8 mouse cellular contexts compared by ENCODE assay signal in genomic region chr16:38137296-38137695, GRCm38 (mm10). TPM values are rescaled to one million over a fixed set of nuclear protein-coding genes. Genes with fewer than 3 reads are reported as not detected.
DNase-seq lines count a peak whose midpoint lies in the region; ATAC-seq lines count a peak whose summit lies in the region.

No protein-coding gene starts in this region.

- peak; percentile 61 for DNase-seq in embryo, embryonic 10 days (ENCODE audit: low spot score)
- no peak for DNase-seq in embryo, embryonic 9.5 days (ENCODE audit: extremely low spot score)
- peak; percentile 27 for DNase-seq in neural tube, embryonic 11.5 days (ENCODE audit: low spot score)
- no peak for DNase-seq in neural tube, embryonic 10.5 days (ENCODE audit: extremely low spot score, low spot score)
- DNase-seq in embryonic facial prominence, embryonic 10.5 days (ENCODE audit: low spot score), result peak; percentile 46
- peak; percentile 54 for DNase-seq in limb, embryonic 11.5 days (ENCODE audit: low spot score)
- peak; percentile 50 for DNase-seq in retina, postnatal 1 day
- DNase-seq in layer of hippocampus, adult 9-11 months, result no peak

- H3K27me3 ChIP-seq in neural tube, embryonic 11.5 days (ENCODE audit: control insufficient read depth, insufficient read depth, low read length), result no peaks in the 10 kb centered on the region
- no peaks in the 10 kb centered on the region for H3K27me3 ChIP-seq in embryonic facial prominence, embryonic 10.5 days (replicated peaks; ENCODE audit: low read depth, poor library complexity, severe bottlenecking)
- H3K27me3 ChIP-seq in limb, embryonic 11.5 days (ENCODE audit: control insufficient read depth, insufficient read depth, low read length), result no peaks in the 10 kb centered on the region

- WGBS in neural tube, embryonic 11.5 days, result 35% methylated on average over 5 of the region's 5 CpGs
- WGBS in embryonic facial prominence, embryonic 10.5 days, result 34% methylated on average over 5 of the region's 5 CpGs
- 32% methylated on average over 5 of the region's 5 CpGs for WGBS in limb, embryonic 11.5 days

- no peak for ATAC-seq in neural tube, embryonic 11.5 days (ENCODE audit: insufficient read depth, low FRiP score, low TSS enrichment)
- ATAC-seq in limb, embryonic 11.5 days (ENCODE audit: insufficient number of reproducible peaks, low FRiP score, low TSS enrichment, low read depth), result no peak

- H3K4me2 ChIP-seq in neural tube, embryonic 11.5 days (ENCODE audit: low read depth), result no peak overlapping the region
- no peak overlapping the region for H3K4me2 ChIP-seq in limb, embryonic 11.5 days (ENCODE audit: low read depth, severe bottlenecking)

- no peaks in the 10 kb centered on the region for H3K9me3 ChIP-seq in neural tube, embryonic 11.5 days (ENCODE audit: control insufficient read depth, low read length)
- no peaks in the 10 kb centered on the region for H3K9me3 ChIP-seq in embryonic facial prominence, embryonic 10.5 days
- H3K9me3 ChIP-seq in limb, embryonic 11.5 days (ENCODE audit: control insufficient read depth, low read length), result no peaks in the 10 kb centered on the region; the same call in 1 of the 2 replicates

- peaks cover 5% of the 10 kb centered on the region; the same call in 1 of the 2 replicates for H3K4me1 ChIP-seq in neural tube, embryonic 11.5 days (ENCODE audit: control insufficient read depth, insufficient read depth, low read length)
- peaks cover 26% of the 10 kb centered on the region for H3K4me1 ChIP-seq in embryonic facial prominence, embryonic 10.5 days
- H3K4me1 ChIP-seq in limb, embryonic 11.5 days (ENCODE audit: control insufficient read depth, insufficient read depth, low read length), result peaks cover 7% of the 10 kb centered on the region; the same call in 1 of the 2 replicates

- H3K9ac ChIP-seq in neural tube, embryonic 11.5 days (ENCODE audit: low read length), result no peak overlapping the region
- no peak overlapping the region for H3K9ac ChIP-seq in limb, embryonic 11.5 days (ENCODE audit: low read length)

- H3K27ac ChIP-seq in neural tube, embryonic 11.5 days (ENCODE audit: low read depth, low read length), result no peak overlapping the region
- no peak overlapping the region for H3K27ac ChIP-seq in embryonic facial prominence, embryonic 10.5 days (replicated peaks)
- no peak overlapping the region for H3K27ac ChIP-seq in limb, embryonic 11.5 days (replicated peaks; ENCODE audit: low read depth, low read length)

- H3K36me3 ChIP-seq in neural tube, embryonic 11.5 days (ENCODE audit: control insufficient read depth, insufficient read depth, low read length), result no peaks in the 10 kb centered on the region
- peaks cover 4% of the 10 kb centered on the region for H3K36me3 ChIP-seq in embryonic facial prominence, embryonic 10.5 days (replicated peaks)
- H3K36me3 ChIP-seq in limb, embryonic 11.5 days (ENCODE audit: control insufficient read depth, insufficient read depth, low read length), result no peaks in the 10 kb centered on the region

- no peak overlapping the region for H3K4me3 ChIP-seq in neural tube, embryonic 11.5 days (ENCODE audit: low read depth, low read length)
- H3K4me3 ChIP-seq in embryonic facial prominence, embryonic 10.5 days, result no peak overlapping the region
- no peak overlapping the region for H3K4me3 ChIP-seq in limb, embryonic 11.5 days (ENCODE audit: low read depth, low read length)

RNA-seq across cellular contexts. Expression of gene Gsk3b, which starts 48.5 kb away (rescaled TPM):
- 119 TPM in 2 replicates for polyA plus RNA-seq in neural tube, embryonic 11.5 days (2014; fragmentation: Nextera tagmentation; extraction: Ambion mirVana)
- polyA plus RNA-seq in embryonic facial prominence, embryonic 10.5 days (2016; fragmentation: Nextera tagmentation; extraction: Ambion mirVana), result 69.3 and 69.5 TPM in 2 replicates
- polyA plus RNA-seq in limb, embryonic 11.5 days (2014; fragmentation: Nextera tagmentation; extraction: Ambion mirVana), result 67.5 and 70.4 TPM in 2 replicates

Comparison
In these comparisons a context has a peak if more than half of its experiments do, and no peak if none do; other contexts are left out.
1. DNase-seq: peak in embryo, embryonic 10 days (single experiment), neural tube, embryonic 11.5 days (single experiment), embryonic facial prominence, embryonic 10.5 days (single experiment), limb, embryonic 11.5 days (single experiment) and retina, postnatal 1 day (single experiment); none in embryo, embryonic 9.5 days (single experiment), neural tube, embryonic 10.5 days (single experiment) and layer of hippocampus, adult 9-11 months (single experiment).